Mouse (Mus musculus) liver, embryonic 11.5 days (tissue): ENCODE data around the gene Popdc2. TPM values are rescaled to one million over a fixed set of nuclear protein-coding genes. Genes with fewer than 3 reads are reported as not detected.
A peak's percentile ranks its signal among the peaks of the same experiment; 100 is the strongest.

Source experiments
- ATAC-seq: fragments of 200-750 bp; cut with Nextera tagmentation; replicated peaks from 2 replicates; pipeline ENCODE4 v1.8.0; 2017; ENCODE audit warnings: moderate number of reproducible peaks, mild to moderate bottlenecking, moderate TSS enrichment, moderate library complexity; ENCODE audit not compliant: low FRiP score
- DNase-seq: peaks from one replicate; pipeline ENCODE4 v3.0.0-alpha.2; 2017; ENCODE audit warnings: low spot score
- H3K27ac ChIP-seq: fragments of 300-500 bp; sonication (generic); 2 replicates; pipeline ENCODE4 v1.5.1; 2014; ENCODE audit warnings: mild to moderate bottlenecking, low read depth, low read length, control low read depth
- H3K27me3 ChIP-seq: fragments of 300-500 bp; sonication (generic); replicated peaks from 2 replicates; pipeline ENCODE4 v1.6.1; 2014; ENCODE audit warnings: low read length, mixed read lengths; ENCODE audit not compliant: control insufficient read depth, insufficient read depth
- H3K36me3 ChIP-seq: fragments of 300-500 bp; sonication (generic); 2 replicates; pipeline ENCODE4 v1.6.1; 2014; ENCODE audit warnings: mild to moderate bottlenecking, low read length, moderate library complexity, mixed read lengths; ENCODE audit not compliant: control insufficient read depth, insufficient read depth
- H3K4me1 ChIP-seq: fragments of 300-500 bp; sonication (generic); replicated peaks from 2 replicates; pipeline ENCODE4 v1.6.1; 2014; ENCODE audit warnings: low read length, mixed read lengths; ENCODE audit not compliant: control insufficient read depth, insufficient read depth
- H3K4me2 ChIP-seq: fragments of 300-500 bp; sonication (generic); 2 replicates; pipeline ENCODE4 v1.6.1; 2014; ENCODE audit warnings: mild to moderate bottlenecking, control low read depth, moderate library complexity
- H3K4me3 ChIP-seq: fragments of 300-500 bp; sonication (generic); 2 replicates; pipeline ENCODE4 v1.5.1; 2014; ENCODE audit warnings: low read depth, low read length, control low read depth
- H3K9ac ChIP-seq: fragments of 300-500 bp; sonication (generic); 2 replicates; pipeline ENCODE4 v1.6.1; 2014; ENCODE audit warnings: low read depth, low read length, control low read depth
- H3K9me3 ChIP-seq: fragments of 300-500 bp; sonication (generic); 2 replicates; pipeline ENCODE4 v1.6.1; 2016; ENCODE audit warnings: low read length, inconsistent platforms, mixed read lengths; ENCODE audit not compliant: control insufficient read depth
- WGBS: fragments of 180-500 bp; shearing (Covaris S2); extraction: QIAGEN DNeasy Blood & Tissue Kit; methylation state at CpG from one replicate; pipeline ENCODE4 v1.1.7; 2014; 5-methylcytosine and 5-hydroxymethylcytosine counted together
- polyA plus RNA-seq: library from polyadenylated mRNA; unstranded; fragments of >200 nt; fragmentation: Nextera tagmentation; extraction: Ambion mirVana; gene quantifications from 2 replicates; pipeline ENCODE4 v1.2.1, GENCODE M21; 2014

The Popdc2 gene
- polyA plus RNA-seq, 1 experiment from 2014 or later = 15.8 TPM

DNA sequence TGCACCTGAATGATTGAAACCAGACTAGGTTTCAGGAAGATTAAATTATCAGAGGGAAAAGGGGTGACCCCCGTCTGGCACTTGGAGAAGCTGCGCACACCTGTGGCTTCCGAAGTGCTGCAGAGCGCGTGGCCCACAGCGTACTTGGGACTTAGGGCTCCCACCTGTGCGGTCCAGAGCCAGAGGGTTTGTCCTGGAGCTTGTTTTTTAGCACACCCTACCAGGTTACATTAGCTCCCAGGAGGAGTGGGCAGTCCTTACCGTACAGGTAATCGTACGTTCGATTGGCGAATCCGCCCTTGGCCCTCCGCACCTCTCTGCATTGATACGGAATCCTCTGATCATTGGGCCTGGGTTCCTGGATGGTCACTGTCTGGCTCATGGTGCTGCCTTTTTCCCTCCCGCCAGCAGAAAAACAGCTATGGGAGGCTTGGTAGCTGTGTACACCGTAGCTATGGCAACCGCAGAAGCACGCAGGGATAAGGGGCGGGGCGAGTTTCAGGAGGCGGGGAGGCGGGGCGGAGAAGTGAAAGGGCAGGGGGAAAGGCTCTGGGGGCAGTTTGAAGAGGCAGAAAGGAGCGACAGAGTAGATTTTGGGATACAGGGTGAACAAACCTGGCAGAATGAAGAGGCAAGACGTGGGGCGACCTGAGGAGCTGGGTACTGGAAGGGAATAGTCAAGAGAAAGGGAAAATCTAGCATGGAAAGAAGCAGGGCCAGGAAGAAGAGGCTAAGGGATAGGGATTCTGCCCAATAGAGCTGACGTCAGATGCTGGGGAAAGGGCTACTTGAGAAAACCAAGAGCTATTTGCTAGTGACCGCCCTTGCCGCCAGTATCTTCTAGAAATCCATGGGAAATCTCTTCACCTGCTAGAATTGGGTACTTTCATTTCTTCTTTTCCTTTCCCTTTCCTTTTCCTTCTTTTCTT is 20.3 kb upstream of the Popdc2 start, which contains the start of gene Maats1:
TSS of gene Maats1 (minus strand) at position 748 of the 929 bp plus-strand sequence.
- ATAC-seq (peak; percentile 73), DNase-seq (peak; percentile 69)
- H3K4me1 ChIP-seq = 0 out of 2 replicates have a peak, but pooled peaks cover 4% of the 10 kb centered on the region
- H3K4me2 ChIP-seq = peak within 1 kb of the TSS; percentile 52
- H3K4me3 ChIP-seq = peak within 1 kb of the TSS; percentile 29
- no peaks in the 10 kb centered on the region for H3K27me3 ChIP-seq
- WGBS = 14% methylated on average over 30 of the region's 30 CpGs
- H3K36me3 ChIP-seq = no peaks in the 10 kb centered on the region
- H3K27ac ChIP-seq = no peak within 1 kb of the TSS
- no peak within 1 kb of the TSS for H3K9ac ChIP-seq
- no peaks in the 10 kb centered on the region for H3K9me3 ChIP-seq

DNA sequence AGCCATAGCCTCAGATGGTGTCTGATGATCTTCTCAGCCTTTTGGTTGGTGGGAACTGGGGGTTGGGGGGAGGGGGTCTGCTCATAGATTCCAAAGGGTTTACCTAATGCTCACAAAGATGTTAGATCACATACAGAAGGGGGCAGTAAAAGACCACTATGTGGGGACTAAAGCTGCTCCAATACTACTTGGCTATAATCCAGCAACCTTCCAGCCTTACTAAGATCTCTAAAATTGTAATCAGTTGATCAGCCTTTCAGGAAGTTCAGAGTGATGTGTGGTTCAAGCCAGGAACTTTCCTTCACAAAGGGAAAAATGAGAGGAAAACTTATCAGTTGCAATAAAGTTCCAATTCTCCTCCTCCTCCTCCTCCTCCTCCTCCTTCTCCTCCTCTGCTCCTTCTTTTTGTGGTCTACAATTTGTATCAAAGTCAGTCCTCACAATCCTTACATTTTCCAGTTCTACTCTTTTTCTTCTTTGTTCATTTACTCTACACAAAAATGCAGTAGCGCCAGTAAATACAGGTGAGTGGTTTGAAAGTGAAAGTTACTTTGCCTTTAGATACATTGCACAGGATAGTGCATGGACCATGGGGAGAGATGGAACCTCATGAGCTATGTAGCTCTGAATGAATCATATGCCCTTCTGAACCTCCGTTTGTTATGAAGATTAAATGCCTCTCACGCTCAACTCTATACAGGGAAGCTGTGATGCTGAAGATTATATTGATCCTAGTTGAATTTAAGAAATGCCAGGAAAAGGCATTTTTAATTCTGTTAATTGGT is 16.9 kb upstream of the Popdc2 start:
- Histone ChIP-seq H3K4me3 (no peak overlapping the region), H3K9me3 (no peaks in the 10 kb centered on the region), H3K27ac (no peak overlapping the region), H3K27me3 (no peaks in the 10 kb centered on the region), H3K36me3 (peaks cover 9% of the 10 kb centered on the region), H3K9ac (no peak overlapping the region), H3K4me1 (peaks cover 21% of the 10 kb centered on the region), H3K4me2 (no peak overlapping the region)
- WGBS = 71% methylated on average over 3 of the region's 3 CpGs
- ATAC-seq (no peak), DNase-seq (no peak)

DNA sequence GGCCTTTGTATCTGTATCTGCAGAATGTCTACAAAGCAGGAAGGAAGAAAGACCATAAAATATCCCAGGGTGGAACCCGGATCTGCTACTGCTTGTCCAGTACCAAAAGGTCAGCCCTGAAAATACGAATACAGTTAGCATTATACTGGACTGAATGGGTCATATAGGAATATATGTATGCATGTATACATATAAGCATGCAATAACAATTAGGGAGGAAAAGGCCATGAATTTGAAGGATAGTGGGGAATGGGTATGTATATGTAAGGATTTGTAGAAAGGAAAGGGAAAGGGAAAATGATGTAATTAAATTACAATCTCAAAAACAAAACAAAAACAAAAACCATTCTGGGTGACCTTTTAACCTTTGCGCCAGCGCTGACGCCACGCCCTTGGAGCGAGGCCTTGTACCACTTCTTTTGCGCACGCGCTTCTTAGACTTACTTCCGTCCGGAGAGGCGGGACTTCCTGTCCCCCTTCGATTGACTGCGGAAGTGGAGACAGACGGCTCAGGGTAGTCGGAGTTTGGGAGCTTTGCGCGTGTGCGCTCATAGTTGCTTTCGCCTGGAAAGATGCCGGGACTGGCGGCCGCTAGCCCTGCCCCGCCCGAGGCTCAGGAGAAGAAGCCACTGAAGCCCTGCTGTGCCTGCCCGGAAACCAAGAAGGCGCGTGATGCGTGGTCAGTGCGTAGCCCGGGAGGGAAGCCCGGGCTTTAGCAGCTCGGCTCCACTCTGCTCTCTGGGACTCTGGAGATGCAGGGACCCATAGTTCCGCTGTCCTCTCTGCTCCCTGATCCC is 15.3 kb upstream of the Popdc2 start, which contains the start of the genes Cox17 and Gm21987:
TSS of gene Cox17 (plus strand) at position 463 of the 797 bp plus-strand sequence.
TSS of gene Gm21987 (plus strand) at position 512 of the 797 bp plus-strand sequence.
- 2% methylated on average over 35 of the region's 35 CpGs for WGBS
- peak within 1 kb of the TSS; percentile 94 for H3K27ac ChIP-seq
- peak within 1 kb of the TSS; percentile 86 for H3K4me2 ChIP-seq
- H3K36me3 ChIP-seq = peaks cover 16% of the 10 kb centered on the region
- no peaks in the 10 kb centered on the region for H3K9me3 ChIP-seq
- peak within 1 kb of the TSS; percentile 95 for H3K9ac ChIP-seq
- H3K27me3 ChIP-seq = no peaks in the 10 kb centered on the region
- peak within 1 kb of the TSS; percentile 97 for H3K4me3 ChIP-seq
- DNase-seq (peak; percentile 85), ATAC-seq (peak; percentile 92)
- H3K4me1 ChIP-seq = peaks cover 29% of the 10 kb centered on the region

DNA sequence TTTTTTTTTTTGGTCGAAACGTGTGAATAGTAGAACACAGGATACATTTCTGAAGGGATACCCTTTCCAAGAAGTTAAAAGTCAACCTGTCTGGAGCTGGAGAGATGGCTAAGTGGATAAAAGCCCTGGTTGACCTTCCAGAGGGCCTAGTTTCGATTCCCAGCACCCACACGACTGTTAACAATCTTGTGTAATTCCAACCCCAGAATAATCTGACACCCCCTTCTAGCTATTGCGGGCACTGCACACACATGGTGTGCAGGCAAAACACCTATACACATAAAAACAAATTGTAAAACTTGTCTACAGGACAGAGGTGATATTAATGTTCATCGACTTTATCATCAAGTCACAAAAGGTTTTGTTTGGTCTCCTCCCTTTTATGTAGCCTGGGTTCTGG is 14.4 kb upstream of the Popdc2 start:
- Histone ChIP-seq H3K9me3 (no peaks in the 10 kb centered on the region), H3K4me2 (peak overlapping the region; percentile 86), H3K36me3 (peaks cover 16% of the 10 kb centered on the region), H3K27me3 (no peaks in the 10 kb centered on the region), H3K9ac (peak overlapping the region; percentile 95), H3K4me3 (peak overlapping the region; percentile 97), H3K27ac (peak overlapping the region; percentile 94), H3K4me1 (peaks cover 27% of the 10 kb centered on the region)
- 46% methylated on average over 6 of the region's 6 CpGs for WGBS
- no peak for DNase-seq
- ATAC-seq = no peak

DNA sequence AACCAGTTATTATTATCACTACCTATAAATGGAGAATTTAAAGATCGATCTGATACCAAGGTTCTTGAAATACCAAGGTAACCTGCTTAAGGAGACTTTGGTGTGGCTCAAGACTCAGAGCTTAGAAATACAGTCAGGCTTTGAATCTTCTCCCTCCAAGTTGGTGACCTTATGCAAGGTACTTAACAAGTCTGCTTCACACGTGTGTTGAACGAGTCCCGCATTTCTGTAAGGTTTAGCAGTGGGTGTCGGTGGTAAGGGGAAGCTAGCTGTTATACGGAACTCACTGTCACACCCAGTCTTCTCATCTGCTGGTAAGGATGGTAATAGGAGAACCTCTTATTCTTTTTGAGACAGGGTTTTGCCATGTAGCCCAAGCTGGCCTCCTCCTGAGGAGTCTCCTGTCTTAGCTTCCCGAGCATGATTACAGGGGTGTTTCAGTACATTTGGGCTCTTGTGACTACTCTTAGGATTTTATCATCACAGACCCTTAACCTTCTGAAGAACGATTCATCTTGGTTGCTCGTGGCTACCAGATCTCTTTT is 13.7 kb upstream of the Popdc2 start:
- Histone ChIP-seq H3K27ac (peak overlapping the region; percentile 60), H3K36me3 (peaks cover 16% of the 10 kb centered on the region), H3K4me3 (peak overlapping the region; percentile 97), H3K27me3 (no peaks in the 10 kb centered on the region), H3K4me2 (peak overlapping the region; percentile 86), H3K9ac (peak overlapping the region; percentile 43), H3K4me1 (peaks cover 27% of the 10 kb centered on the region), H3K9me3 (no peaks in the 10 kb centered on the region)
- 69% methylated on average over 9 of the region's 9 CpGs for WGBS
- ATAC-seq (no peak), DNase-seq (no peak)

DNA sequence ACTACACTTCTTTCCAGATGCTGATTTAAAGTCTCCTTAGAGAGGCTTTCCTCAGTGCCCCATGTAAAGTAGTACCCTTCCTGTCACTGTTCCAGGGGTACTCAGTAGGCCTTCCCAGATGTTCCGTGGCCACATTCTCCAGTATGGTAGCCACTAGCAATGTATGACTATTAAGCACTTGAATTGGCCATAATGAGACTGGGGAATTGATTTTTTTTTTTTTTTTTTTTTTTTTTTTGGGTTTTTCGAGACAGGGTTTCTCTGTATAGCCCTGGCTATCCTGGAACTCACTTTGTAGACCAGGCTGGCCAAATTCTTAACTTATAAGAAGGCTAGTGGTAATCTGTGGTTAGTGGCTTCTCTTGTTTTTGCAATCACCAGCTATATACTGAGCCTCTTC is 12.1 kb upstream of the Popdc2 start:
- peaks cover 37% of the 10 kb centered on the region for H3K4me1 ChIP-seq
- 79% methylated on average over 2 of the region's 2 CpGs for WGBS

DNA sequence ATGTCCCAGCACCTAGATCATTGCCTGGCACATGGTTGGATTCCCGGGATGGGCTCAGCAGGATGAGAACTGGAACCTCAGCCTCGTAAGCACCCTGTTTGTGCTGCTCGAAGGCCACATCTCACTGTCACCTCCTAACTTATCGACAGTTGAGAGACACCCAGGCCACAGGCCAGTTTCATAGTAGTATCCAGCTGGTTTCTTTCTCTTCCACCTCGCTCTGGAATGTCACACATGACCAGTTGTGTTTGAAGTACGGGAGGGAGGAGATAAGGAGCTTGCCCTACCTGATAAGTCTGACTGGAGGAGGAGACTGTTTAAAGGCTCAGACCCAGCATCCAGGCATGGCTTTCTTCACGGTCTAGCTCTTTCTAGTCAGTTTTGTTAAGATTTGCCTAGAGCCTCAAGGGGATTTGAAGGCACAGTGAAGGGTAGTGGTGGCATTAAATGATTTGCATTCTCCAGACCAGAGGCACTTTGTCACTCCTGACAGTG is 11.6 kb upstream of the Popdc2 start:
- DNase-seq = no peak
- Histone ChIP-seq H3K4me1 (peaks cover 37% of the 10 kb centered on the region), H3K27ac (peak overlapping the region; percentile 14; the same call in 1 of the 2 replicates), H3K36me3 (peaks cover 18% of the 10 kb centered on the region), H3K9me3 (no peaks in the 10 kb centered on the region), H3K27me3 (no peaks in the 10 kb centered on the region), H3K4me2 (peak overlapping the region; percentile 58), H3K9ac (0 out of 2 replicates have a peak overlapping the region, but pooled peaks have one; percentile 38), H3K4me3 (0 out of 2 replicates have a peak overlapping the region, but pooled peaks have one; percentile 24)
- WGBS = 28% methylated on average over 7 of the region's 7 CpGs
- ATAC-seq = peak; percentile 69

More for the DNA sequence above, 12.1 kb upstream of the Popdc2 start:
- no peaks in the 10 kb centered on the region for H3K9me3 ChIP-seq
- H3K4me2 ChIP-seq = peak overlapping the region; percentile 58
- H3K9ac ChIP-seq = 0 out of 2 replicates have a peak overlapping the region, but pooled peaks have one; percentile 38
- no peak for ATAC-seq
- H3K36me3 ChIP-seq = peaks cover 18% of the 10 kb centered on the region
- H3K27ac ChIP-seq = peak overlapping the region; percentile 14; the same call in 1 of the 2 replicates
- H3K27me3 ChIP-seq = no peaks in the 10 kb centered on the region
- no peak for DNase-seq
- 0 out of 2 replicates have a peak overlapping the region, but pooled peaks have one; percentile 24 for H3K4me3 ChIP-seq
